Mouse (Mus musculus) megakaryocyte, embryonic 14.5 days (primary cell): ENCODE measurements around the gene Ctbs.

Experiments
- FLI1 ChIP-seq: IDR thresholded peaks from 2 replicates; pipeline ENCODE4 v1.6.1; 2012; ENCODE audit warnings: low read length, inconsistent platforms, mixed read lengths
- GATA1 ChIP-seq: IDR thresholded peaks from 3 replicates; pipeline ENCODE4 v1.6.1; 2012; ENCODE audit warnings: mixed read lengths, low read length, inconsistent platforms, borderline replicate concordance

DNA sequence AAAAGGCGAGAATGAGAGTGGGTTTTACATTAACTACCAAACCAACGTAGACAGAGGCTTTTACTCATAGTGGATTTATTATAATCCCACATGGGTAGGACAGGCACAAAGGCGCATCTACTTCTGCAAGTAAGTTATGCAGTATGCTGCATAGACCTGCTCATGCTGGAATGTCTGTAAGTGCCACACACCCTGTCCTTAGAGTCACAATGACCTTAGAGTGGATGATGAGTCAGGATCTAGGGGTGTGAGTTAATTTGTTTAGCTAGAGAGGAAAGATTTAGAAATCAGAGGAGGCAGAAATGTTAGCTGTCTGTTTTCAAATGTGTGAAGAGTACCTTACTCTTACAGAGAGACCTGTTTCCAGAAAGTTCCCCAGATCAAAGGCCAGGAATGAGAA lies 2.0 kb upstream of the Ctbs start:
- TF ChIP-seq GATA1 (no peak), FLI1 (no peak)
